Mouse (Mus musculus) MEL (cell line): ENCODE data around the gene Fst. TPM values are rescaled to one million over a fixed set of nuclear protein-coding genes. Genes with fewer than 3 reads are reported as not detected.

ENCODE experiments used
- DNase-seq: peaks from one replicate; pipeline ENCODE4 v3.0.0; 2011; ENCODE audit warnings: low read depth, low spot score
- H3K27ac ChIP-seq: 2 replicates; pipeline ENCODE4 v1.5.1; 2012; ENCODE audit warnings: low read depth, mild to moderate bottlenecking, control low read depth, low read length, moderate library complexity; ENCODE audit not compliant: control insufficient read depth
- H3K27me3 ChIP-seq, 2 experiments: fragments of 150-350 bp in 1 of 2; sonication (generic) in 1 of 2; 2 replicates each; pipeline ENCODE4 v1.6.1; 2012; ENCODE audit warnings: low read length in 2 of 2, mild to moderate bottlenecking in 2 of 2, improper control_type of control experiment in 1 of 2, moderate library complexity in 1 of 2; ENCODE audit not compliant: insufficient read depth in 2 of 2, control insufficient read depth in 1 of 2
- H3K36me3 ChIP-seq, 2 experiments: 2 replicates each; pipeline ENCODE4 v1.6.1; 2012 to 2014; ENCODE audit warnings: low read length in 2 of 2, improper control_type of control experiment in 1 of 2, inconsistent platforms in 1 of 2, mild to moderate bottlenecking in 1 of 2; ENCODE audit not compliant: insufficient read depth in 2 of 2, control insufficient read depth in 1 of 2
- H3K4me1 ChIP-seq, 2 experiments: fragments of 150-350 bp in 1 of 2; sonication (generic) in 1 of 2; 2 replicates each; pipeline ENCODE4 v1.6.1; 2012; ENCODE audit warnings: low read length in 2 of 2, improper control_type of control experiment in 1 of 2, mild to moderate bottlenecking in 1 of 2; ENCODE audit not compliant: insufficient read depth in 2 of 2, control insufficient read depth in 1 of 2
- H3K4me3 ChIP-seq, 2 experiments: fragments of 150-350 bp in 1 of 2; sonication (generic) in 1 of 2; 2 replicates each; pipeline ENCODE4 v1.5.1; 2012; ENCODE audit warnings: low read depth in 2 of 2, low read length in 2 of 2, mild to moderate bottlenecking in 2 of 2, moderate library complexity in 2 of 2, control low read depth in 1 of 2, improper control_type of control experiment in 1 of 2; ENCODE audit not compliant: control insufficient read depth in 1 of 2, insufficient read depth in 1 of 2
- H3K79me2 ChIP-seq: 2 replicates; pipeline ENCODE4 v1.6.1; 2012; ENCODE audit warnings: mild to moderate bottlenecking, low read length, moderate library complexity; ENCODE audit not compliant: control insufficient read depth, poor library complexity, insufficient read depth
- H3K9ac ChIP-seq: 2 replicates; pipeline ENCODE4 v1.6.1; 2012; ENCODE audit warnings: low read depth, mild to moderate bottlenecking, control low read depth, low read length, moderate library complexity; ENCODE audit not compliant: control insufficient read depth, poor library complexity, severe bottlenecking
- H3K9me3 ChIP-seq: fragments of 150-350 bp; sonication (generic); replicated peaks from 2 replicates; pipeline ENCODE4 v1.6.1; 2012; ENCODE audit warnings: mild to moderate bottlenecking, low read length, improper control_type of control experiment, moderate library complexity; ENCODE audit not compliant: insufficient read depth
- BHLHE40 ChIP-seq: IDR thresholded peaks from 2 replicates; pipeline ENCODE4 v1.6.1; 2012; ENCODE audit warnings: low read depth, mild to moderate bottlenecking, inconsistent platforms, low read length, improper control_type of control experiment, borderline replicate concordance
- CHD1 ChIP-seq: IDR thresholded peaks from 2 replicates; pipeline ENCODE4 v1.6.1; 2012; ENCODE audit warnings: low read depth, mild to moderate bottlenecking, inconsistent platforms, low read length, improper control_type of control experiment
- CHD2 ChIP-seq: IDR thresholded peaks from 2 replicates; pipeline ENCODE4 v1.6.1; 2011; ENCODE audit warnings: low read length, improper control_type of control experiment
- CTCF ChIP-seq, 3 experiments: IDR thresholded peaks in 2 of 3; conservative IDR thresholded peaks in 1 of 3; 2 replicates each; pipeline ENCODE4 v1.5.1; 2011 to 2012; ENCODE audit warnings: low read length in 3 of 3, low read depth in 2 of 3, mild to moderate bottlenecking in 2 of 3, improper control_type of control experiment in 1 of 3, inconsistent platforms in 1 of 3, mixed read lengths in 1 of 3, moderate library complexity in 1 of 3; ENCODE audit not compliant: control insufficient read depth in 1 of 3, insufficient read depth in 1 of 3, poor library complexity in 1 of 3, severe bottlenecking in 1 of 3
- E2F4 ChIP-seq: IDR thresholded peaks from 2 replicates; pipeline ENCODE4 v1.6.1; 2011; ENCODE audit warnings: low read depth, low read length, improper control_type of control experiment, borderline replicate concordance
- ELF1 ChIP-seq: IDR thresholded peaks from 2 replicates; pipeline ENCODE4 v1.6.1; 2014; ENCODE audit warnings: low read depth, mild to moderate bottlenecking, inconsistent platforms, low read length, improper control_type of control experiment, moderate library complexity
- EP300 ChIP-seq, 2 experiments: IDR thresholded peaks; 2 replicates each; pipeline ENCODE4 v1.6.1; 2011; ENCODE audit warnings: improper control_type of control experiment in 2 of 2, low read length in 2 of 2, low read depth in 1 of 2, mild to moderate bottlenecking in 1 of 2
- ETS1 ChIP-seq: IDR thresholded peaks from 2 replicates; pipeline ENCODE4 v1.6.1; 2012; ENCODE audit warnings: low read depth, mild to moderate bottlenecking, inconsistent platforms, low read length, improper control_type of control experiment, moderate library complexity
- GABPA ChIP-seq: IDR thresholded peaks from 2 replicates; pipeline ENCODE4 v1.6.1; 2012; ENCODE audit warnings: low read depth, mild to moderate bottlenecking, inconsistent platforms, low read length, improper control_type of control experiment, moderate library complexity
- GATA1 ChIP-seq: IDR thresholded peaks from 2 replicates; pipeline ENCODE4 v1.6.1; 2011; ENCODE audit warnings: low read depth, low read length, improper control_type of control experiment
- HCFC1 ChIP-seq: IDR thresholded peaks from 2 replicates; pipeline ENCODE4 v1.6.1; 2012; ENCODE audit warnings: low read depth, mild to moderate bottlenecking, inconsistent platforms, low read length, improper control_type of control experiment, moderate library complexity
- JUND ChIP-seq: IDR thresholded peaks from 2 replicates; pipeline ENCODE4 v1.6.1; 2011; ENCODE audit warnings: low read depth, mild to moderate bottlenecking, improper control_type of control experiment, low read length
- KAT2A ChIP-seq: conservative IDR thresholded peaks from 2 replicates; pipeline ENCODE4 v1.6.1; 2012; ENCODE audit warnings: low read depth, low read length, improper control_type of control experiment, inconsistent platforms
- MAFK ChIP-seq: IDR thresholded peaks from 2 replicates; pipeline ENCODE4 v1.6.1; 2011; ENCODE audit warnings: low read depth, mild to moderate bottlenecking, low read length, improper control_type of control experiment, borderline replicate concordance
- MAX ChIP-seq: IDR thresholded peaks from 2 replicates; pipeline ENCODE4 v1.6.1; 2011; ENCODE audit warnings: low read length, improper control_type of control experiment
- MAZ ChIP-seq: IDR thresholded peaks from 2 replicates; pipeline ENCODE4 v1.6.1; 2012; ENCODE audit warnings: low read depth, mild to moderate bottlenecking, inconsistent platforms, low read length, improper control_type of control experiment
- MEF2A ChIP-seq: IDR thresholded peaks from 2 replicates; pipeline ENCODE4 v1.6.1; 2014; ENCODE audit warnings: low read depth, mild to moderate bottlenecking, inconsistent platforms, low read length, improper control_type of control experiment; ENCODE audit not compliant: poor library complexity, insufficient replicate concordance, severe bottlenecking; ENCODE audit errors: extremely low read depth
- MXI1 ChIP-seq: IDR thresholded peaks from 2 replicates; pipeline ENCODE4 v1.6.1; 2011; ENCODE audit warnings: mild to moderate bottlenecking, low read depth, low read length, improper control_type of control experiment
- MYB ChIP-seq: IDR thresholded peaks from 2 replicates; pipeline ENCODE4 v1.6.1; 2011; ENCODE audit warnings: mild to moderate bottlenecking, low read depth, low read length, improper control_type of control experiment
- MYC ChIP-seq: IDR thresholded peaks from 2 replicates; pipeline ENCODE4 v1.6.1; 2011; ENCODE audit warnings: low read depth, mild to moderate bottlenecking, low read length, improper control_type of control experiment, moderate library complexity
- NRF1 ChIP-seq: IDR thresholded peaks from 2 replicates; pipeline ENCODE4 v1.6.1; 2014; ENCODE audit warnings: low read depth, mild to moderate bottlenecking, inconsistent platforms, low read length, improper control_type of control experiment, moderate library complexity; ENCODE audit not compliant: poor library complexity, insufficient read depth, severe bottlenecking
- POLR2AphosphoS2 ChIP-seq: IDR thresholded peaks from 2 replicates; pipeline ENCODE4 v1.6.1; 2011; ENCODE audit warnings: low read length, improper control_type of control experiment
- RAD21 ChIP-seq: IDR thresholded peaks from 2 replicates; pipeline ENCODE4 v1.6.1; 2011; ENCODE audit warnings: mild to moderate bottlenecking, low read depth, low read length, improper control_type of control experiment
- RCOR1 ChIP-seq: IDR thresholded peaks from 2 replicates; pipeline ENCODE4 v1.6.1; 2012; ENCODE audit warnings: low read depth, mild to moderate bottlenecking, inconsistent platforms, low read length, improper control_type of control experiment
- SIN3A ChIP-seq: IDR thresholded peaks from 2 replicates; pipeline ENCODE4 v1.6.1; 2012; ENCODE audit warnings: low read length, improper control_type of control experiment, inconsistent platforms
- TAL1 ChIP-seq: IDR thresholded peaks from 2 replicates; pipeline ENCODE4 v1.6.1; 2012; ENCODE audit warnings: mild to moderate bottlenecking, inconsistent platforms, low read length, moderate library complexity, mixed read lengths
- TCF12 ChIP-seq: IDR thresholded peaks from 2 replicates; pipeline ENCODE4 v1.6.1; 2014; ENCODE audit warnings: low read depth, mild to moderate bottlenecking, inconsistent platforms, low read length, improper control_type of control experiment, moderate library complexity
- UBTF ChIP-seq: IDR thresholded peaks from 2 replicates; pipeline ENCODE4 v1.6.1; 2012; ENCODE audit warnings: low read depth, mild to moderate bottlenecking, inconsistent platforms, low read length, improper control_type of control experiment, moderate library complexity, borderline replicate concordance; ENCODE audit not compliant: insufficient read depth
- USF1 ChIP-seq: IDR thresholded peaks from 2 replicates; pipeline ENCODE4 v1.6.1; 2014; ENCODE audit warnings: low read depth, mild to moderate bottlenecking, inconsistent platforms, low read length, improper control_type of control experiment, moderate library complexity
- USF2 ChIP-seq, 2 experiments: IDR thresholded peaks; 2 replicates each; pipeline ENCODE4 v1.6.1; 2011 to 2012; ENCODE audit warnings: improper control_type of control experiment in 2 of 2, low read length in 2 of 2, borderline replicate concordance in 1 of 2, inconsistent platforms in 1 of 2, low read depth in 1 of 2, mild to moderate bottlenecking in 1 of 2; ENCODE audit not compliant: insufficient read depth in 1 of 2
- ZKSCAN1 ChIP-seq: IDR thresholded peaks from 2 replicates; pipeline ENCODE4 v1.6.1; 2012; ENCODE audit warnings: low read depth, mild to moderate bottlenecking, inconsistent platforms, low read length, improper control_type of control experiment, moderate library complexity
- ZMIZ1 ChIP-seq: IDR thresholded peaks from 2 replicates; pipeline ENCODE4 v1.6.1; 2012; ENCODE audit warnings: low read depth, mild to moderate bottlenecking, inconsistent platforms, low read length, improper control_type of control experiment, moderate library complexity
- ZNF384 ChIP-seq: IDR thresholded peaks from 2 replicates; pipeline ENCODE4 v1.6.1; 2012; ENCODE audit warnings: low read depth, mild to moderate bottlenecking, inconsistent platforms, low read length, improper control_type of control experiment
- polyA plus RNA-seq, 2 experiments: library from polyadenylated mRNA; stranded (reverse) in 1 of 2; unstranded in 1 of 2; fragments of >175 nt in 1 of 2; fragments of >200 nt in 1 of 2; gene quantifications; 2 replicates each; pipeline versions ENCODE4 v1.2.1 to v1.2.4; 2012; ENCODE audit warnings: low replicate concordance in 2 of 2, low read depth in 1 of 2; ENCODE audit not compliant: insufficient read length in 2 of 2, insufficient read depth in 1 of 2, missing spikeins in 1 of 2
- total RNA-seq: library from RNA; depleted of rRNA; stranded (reverse); fragments of 300-350 nt; gene quantifications from 2 replicates; pipeline ENCODE4 v1.2.3, GENCODE M21; 2012

Gene Fst
- total and polyA plus RNA-seq, 3 experiments = not detected

DNA sequence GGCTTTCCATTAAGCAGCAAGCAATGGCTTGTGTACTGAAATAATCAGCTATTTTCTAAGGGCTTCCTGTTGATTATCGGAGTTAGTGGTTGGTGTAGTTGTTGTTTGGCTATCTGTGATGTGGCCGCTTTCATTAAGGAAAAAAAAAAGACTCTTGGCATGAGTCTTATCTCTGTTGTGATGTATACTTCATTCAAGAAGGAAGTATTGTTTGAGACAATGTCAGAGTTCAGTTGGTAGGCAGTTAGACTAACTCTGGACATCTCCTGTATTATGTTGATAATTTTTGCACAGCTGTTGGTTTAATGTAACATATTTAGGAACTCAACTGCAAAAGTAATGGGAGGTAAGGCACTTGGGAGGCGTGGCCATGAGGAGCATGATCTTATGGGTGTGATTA, 6.1 kb upstream of the Fst start:
- no peaks in the 10 kb centered on the region; a peak in 1 of 4 replicates for H3K4me1 ChIP-seq
- no peak overlapping the region for H3K9ac ChIP-seq
- no peak overlapping the region for H3K27ac ChIP-seq
- TF ChIP-seq BHLHE40 (no peak), UBTF (no peak), EP300 (IDR thresholded peaks at IDR 0.05; ENCODE audit: low read depth in 1 of 2, low read length in 2 of 2) (peak; percentile 53 to 69), JUND (no peak), RAD21 (no peak), CTCF (IDR thresholded peaks at IDR 0.05 in 2 of 3, conservative IDR thresholded peaks at IDR 0.05 in 1 of 3; ENCODE audit: control insufficient read depth in 1 of 3, insufficient read depth in 1 of 3, low read depth in 2 of 3, low read length in 3 of 3, poor library complexity in 1 of 3, severe bottlenecking in 1 of 3) (no peak), GABPA (no peak), RCOR1 (no peak), ELF1 (no peak), MYB (peak; percentile 79), KAT2A (no peak), USF2 (IDR thresholded peaks at IDR 0.05; ENCODE audit: borderline replicate concordance in 1 of 2, insufficient read depth in 1 of 2, low read depth in 1 of 2, low read length in 2 of 2) (no peak), SIN3A (no peak), TAL1 (no peak), HCFC1 (no peak), TCF12 (0 out of 2 replicates have a peak, but pooled peaks have one; percentile 14), CHD2 (no peak), GATA1 (peak; percentile 29; the same call in 1 of the 2 replicates), MYC (no peak), E2F4 (no peak), ZKSCAN1 (no peak), ZNF384 (peak; percentile 77), CHD1 (no peak), POLR2AphosphoS2 (no peak), MXI1 (no peak), NRF1 (no peak), ZMIZ1 (no peak), USF1 (no peak), MAX (no peak), MAZ (no peak), MEF2A (no peak), ETS1 (peak; percentile 37; the same call in 1 of the 2 replicates), MAFK (no peak)
- TF ChIP-seq, all 39 proteins: peak for 6
- no peak overlapping the region for H3K4me3 ChIP-seq
- no peaks in the 10 kb centered on the region for H3K9me3 ChIP-seq
- peak; percentile 34 for DNase-seq
- H3K79me2 ChIP-seq = no peaks in the 10 kb centered on the region
- no peaks in the 10 kb centered on the region for H3K36me3 ChIP-seq
- no peaks in the 10 kb centered on the region for H3K27me3 ChIP-seq
